Mouse (Mus musculus): ENCODE data around the gene Git2.

- no peak for TF ChIP-seq CTCF (IDR thresholded peaks at IDR 0.05; ENCODE audit: extremely low read depth, insufficient read depth, insufficient read length, insufficient replicate concordance)
- no peak for TF ChIP-seq POLR2A (IDR thresholded peaks at IDR 0.05; ENCODE audit: low read depth, low read length)
Observed at GRCm38 (mm10) chr5:114796299-114797012, 21.1 kb upstream of the Git2 start.
